Mouse (Mus musculus): Measurements from ENCODE around the gene Tollip. TPM values are rescaled to one million over a fixed set of nuclear protein-coding genes. Genes with fewer than 3 reads are reported as not detected.
A peak's percentile ranks its signal among the peaks of the same experiment; 100 is the strongest.
"Not testable (repeated sequence)": the region's sequence is repeated elsewhere in the genome, so short reads cannot be mapped to it uniquely, and the experiment has no call there.

Gene Tollip
- total RNA-seq, 2 experiments from 2014 or later, result 47.0 to 48.3 TPM

DNA sequence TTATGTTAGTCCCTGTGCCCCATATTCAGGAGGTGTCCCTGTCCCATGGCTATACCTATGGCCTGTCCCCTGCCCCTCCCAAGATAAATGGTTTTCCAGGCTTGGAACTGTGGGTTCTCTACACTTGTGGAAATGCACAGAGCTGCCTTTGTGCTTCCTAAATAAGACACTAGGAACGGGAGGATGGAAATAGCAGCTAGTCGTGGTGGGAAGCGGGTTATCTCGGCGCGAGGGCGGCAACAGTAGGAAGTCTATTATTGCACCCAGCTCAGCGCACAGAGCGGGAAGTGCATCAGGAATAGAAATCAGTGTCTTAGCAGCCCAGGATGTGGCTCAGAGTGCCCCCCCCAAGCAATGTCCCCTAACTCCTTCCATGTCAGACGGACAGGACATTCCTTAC, 10.3 kb upstream of the Tollip start:
- DNase-seq, result no peak

DNA sequence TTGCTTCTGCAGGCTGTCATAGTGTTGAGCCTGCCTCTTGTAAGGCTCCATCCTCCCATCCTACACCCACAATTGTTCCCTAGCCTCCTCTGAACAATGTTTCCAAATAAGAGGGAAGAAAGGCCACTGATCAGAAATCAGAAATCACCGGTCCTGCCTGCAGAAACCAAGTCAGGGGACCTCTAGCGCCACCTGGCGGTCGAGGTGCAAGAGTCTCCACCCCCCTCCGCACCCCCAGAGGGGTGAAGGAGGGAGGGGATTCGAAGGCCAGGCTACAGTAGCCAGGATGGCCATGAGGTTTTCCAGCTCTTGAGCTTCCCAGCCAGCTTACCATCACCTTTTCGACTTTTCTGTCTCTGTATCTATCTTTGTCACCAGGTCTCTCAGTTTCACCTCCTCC, 6.6 kb upstream of the Tollip start:
- peak; percentile 82 for DNase-seq

GRCm38 (mm10) chr7:141924121-141924520, 5.8 kb upstream of the Tollip start:
- DNase-seq, result not testable (repeated sequence)

- no peak for DNase-seq
Observed at GRCm38 (mm10) chr7:141911305-141911704, 7.0 kb downstream of the Tollip start.

DNA sequence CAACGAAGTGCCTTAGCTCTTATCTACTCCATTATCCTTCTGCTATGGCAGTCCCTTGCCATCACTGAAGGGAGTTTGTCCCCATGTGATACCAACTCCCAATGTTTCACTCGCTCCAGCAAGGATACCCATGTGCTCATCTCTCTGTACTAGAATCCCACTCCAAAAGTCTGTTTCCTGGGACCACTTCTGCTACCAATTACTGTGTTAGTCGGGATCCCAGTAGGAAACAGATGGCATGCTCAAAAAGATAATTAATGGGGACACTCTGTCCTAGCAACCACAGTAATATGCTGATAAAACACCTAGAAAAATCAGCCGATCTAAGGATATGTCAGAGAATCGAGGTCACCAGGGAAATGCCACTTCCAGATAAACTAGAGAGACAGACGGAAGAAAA, 9.7 kb downstream of the Tollip start:
- no peak for DNase-seq

DNA sequence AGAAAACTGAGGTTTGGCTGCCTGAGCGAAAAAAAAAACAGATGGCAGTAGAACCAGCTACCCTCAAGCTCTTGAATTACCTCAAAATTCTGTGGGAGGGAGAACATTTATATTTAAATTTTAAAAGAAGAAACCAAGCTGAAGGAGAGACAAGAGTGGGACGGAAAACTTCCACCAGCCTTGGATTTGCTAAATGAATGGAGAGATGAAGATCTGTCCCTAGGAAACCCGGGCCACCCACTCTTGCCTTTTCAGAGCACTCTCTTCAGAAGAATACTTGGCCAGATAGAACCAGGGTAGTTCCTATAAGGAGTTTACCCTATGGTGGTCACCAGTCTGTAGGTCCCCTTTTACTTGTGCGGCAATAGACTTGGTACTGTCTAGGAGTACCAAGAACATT, 15.5 kb downstream of the Tollip start:
- no peak for DNase-seq

DNA sequence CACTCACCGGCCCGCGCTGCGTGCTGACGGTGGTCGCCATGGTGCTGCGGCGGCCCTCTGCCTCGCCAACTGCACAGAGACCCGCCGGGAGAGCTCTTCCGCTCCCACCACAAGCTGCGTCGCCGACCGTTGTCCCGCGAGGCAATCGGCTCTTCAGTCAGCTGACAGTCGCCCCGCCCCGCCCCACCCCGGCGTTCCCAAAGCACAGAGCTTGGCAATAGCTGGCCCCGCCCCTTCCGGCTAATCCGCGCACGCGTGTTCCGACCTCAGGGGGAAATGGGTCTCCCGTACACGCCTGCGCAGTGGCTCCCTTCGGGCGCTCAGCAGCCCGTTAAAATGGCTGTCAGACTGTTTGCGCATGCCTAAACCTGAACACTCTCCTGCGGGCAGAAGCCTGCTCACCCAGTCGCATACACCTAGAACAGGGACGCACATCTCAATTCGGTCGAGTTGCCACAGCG, 16.0 kb downstream of the Tollip start:
- DNase-seq, result peak; percentile 100

DNA sequence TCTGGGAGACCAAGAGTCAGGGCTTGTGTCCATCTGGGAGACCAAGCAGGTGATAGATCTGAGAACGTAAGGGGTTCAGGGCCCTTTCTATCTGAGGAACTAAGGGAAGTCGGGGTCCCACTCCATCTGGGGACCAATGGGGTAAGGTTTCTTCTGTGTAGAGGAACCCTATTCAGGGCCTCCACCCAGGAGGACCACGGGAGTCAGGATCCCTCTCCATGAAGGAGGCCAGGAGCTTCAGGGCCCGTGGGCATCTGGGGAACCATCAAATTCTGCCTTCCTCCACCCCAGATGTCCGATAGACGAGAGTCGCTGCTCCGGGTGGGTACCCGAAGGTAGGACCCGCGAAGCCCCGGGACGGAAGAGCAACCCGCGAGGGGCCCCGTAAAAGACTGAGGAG, 16.5 kb downstream of the Tollip start:
- no peak for DNase-seq

DNA sequence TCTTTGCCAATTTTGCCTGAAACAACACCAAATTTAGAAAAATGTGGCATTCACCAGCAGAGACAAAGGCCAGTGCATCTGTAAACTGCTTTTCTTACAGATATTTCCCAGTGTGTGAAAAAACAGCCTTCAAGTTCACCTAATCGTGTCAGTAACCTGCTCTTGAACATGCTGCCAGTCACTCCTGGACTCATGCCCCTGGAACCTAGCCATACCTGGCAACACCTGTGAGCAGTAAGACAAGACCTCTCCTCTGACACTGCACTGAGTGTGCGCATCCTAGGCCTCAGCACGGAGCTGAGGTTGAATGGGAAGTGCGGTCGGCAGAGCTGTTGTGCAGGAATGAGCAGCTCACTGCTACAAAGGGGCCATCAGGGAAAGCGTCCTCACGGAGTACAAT, 26.2 kb downstream of the Tollip start:
- DNase-seq, result no peak

DNA sequence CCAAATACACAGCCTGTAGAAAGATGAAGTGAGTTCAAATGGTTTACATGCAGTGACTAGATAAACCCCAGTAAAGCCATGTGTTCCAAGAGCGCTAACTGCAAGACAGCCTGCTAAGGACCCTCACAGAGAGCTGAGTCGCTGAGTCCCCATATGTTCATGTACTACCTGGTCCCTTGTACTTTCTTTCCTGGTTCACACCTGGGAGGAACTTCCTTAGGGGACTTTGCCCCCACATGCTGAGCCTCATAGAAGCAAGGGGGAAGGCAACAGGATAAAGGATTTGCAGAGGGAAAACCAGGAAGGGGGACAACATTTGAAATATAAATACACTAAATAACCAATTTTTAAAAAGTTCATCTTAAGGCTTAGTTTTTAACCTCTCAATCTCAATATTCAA, 39.5 kb downstream of the Tollip start:
- DNase-seq, result no peak

DNA sequence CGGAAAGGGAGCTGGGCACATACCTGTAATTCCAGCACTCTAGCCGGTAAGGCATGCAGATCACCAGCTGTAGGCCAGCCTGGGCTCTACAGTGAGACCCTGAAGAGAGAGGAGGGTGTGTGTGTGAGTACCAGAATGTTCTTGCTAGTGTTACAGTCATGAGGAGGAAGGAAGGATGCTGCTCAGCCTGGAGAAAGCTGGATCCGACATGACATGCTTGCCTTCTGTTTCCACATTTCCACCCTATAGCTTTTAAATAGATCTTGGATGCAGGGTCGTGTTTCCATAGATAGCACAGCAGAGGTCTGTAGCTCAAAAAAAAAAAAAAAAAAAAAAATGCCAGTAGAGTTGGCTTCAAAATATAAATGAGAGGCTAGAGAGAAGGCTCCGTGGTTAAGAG, 43.4 kb downstream of the Tollip start:
- DNase-seq, result no peak

GRCm38 (mm10) chr7:141870553-141870952, 47.8 kb downstream of the Tollip start:
- peak; percentile 19 for DNase-seq

- no peak for DNase-seq
Observed at GRCm38 (mm10) chr7:141869644-141870043, 48.7 kb downstream of the Tollip start.

DNA sequence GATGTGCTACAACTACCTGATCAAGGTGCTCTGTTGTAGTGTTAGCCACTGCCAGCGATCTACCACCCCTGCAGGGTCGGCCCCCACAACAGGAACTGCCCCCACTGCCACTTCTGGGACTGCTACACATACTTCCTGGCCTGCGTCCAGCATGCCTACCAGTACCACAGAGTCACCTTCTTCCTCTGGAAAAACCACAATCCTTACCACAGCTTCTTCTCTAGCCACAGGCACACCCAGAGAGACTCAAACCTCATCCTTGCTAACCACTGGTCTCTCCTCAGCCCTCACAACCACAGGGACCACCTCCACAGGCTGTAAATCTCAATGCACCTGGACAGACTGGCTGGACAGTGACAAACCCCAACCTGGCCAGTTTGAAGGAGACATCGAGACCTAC, 57.3 kb downstream of the Tollip start:
- no peak for DNase-seq

- DNase-seq, result no peak
Observed at GRCm38 (mm10) chr7:141840354-141840753, 78.0 kb downstream of the Tollip start.

DNA sequence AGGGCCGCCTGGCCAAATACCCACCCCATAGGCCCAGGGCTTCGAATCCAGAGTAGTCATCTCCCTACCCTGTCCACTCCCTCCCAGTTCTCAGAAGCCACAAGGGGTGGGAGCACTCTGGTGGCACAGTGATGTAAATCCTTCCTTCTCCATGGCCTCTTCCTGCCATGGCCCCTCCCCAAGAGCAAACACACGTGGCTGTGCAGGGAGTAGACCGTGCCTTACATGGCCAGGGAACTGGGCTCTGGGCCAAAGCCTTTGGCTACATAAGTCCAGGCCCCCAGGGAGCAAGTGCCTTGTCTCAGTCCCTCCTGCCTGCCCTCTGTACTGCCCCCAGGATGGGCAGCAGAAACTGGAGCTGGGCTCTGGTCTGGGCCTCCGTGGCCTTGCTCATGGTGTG, 79.5 kb downstream of the Tollip start, which contains the start of gene Muc5b:
TSS of gene Muc5b (plus strand) at position 292 of the 400 bp plus-strand sequence.
- peak; percentile 53 for DNase-seq

GRCm38 (mm10) chr7:141836423-141836822, 81.9 kb downstream of the Tollip start:
- no peak for DNase-seq

- no peak for DNase-seq
Observed at GRCm38 (mm10) chr7:141835941-141836340, 82.4 kb downstream of the Tollip start.

Other genes with a start within 250 kb of the Tollip start
- under 1 TPM in 1 of 2 experiments, not detected in 1; 0.74 TPM for gene Muc2, start 228.2 kb downstream of the Tollip start, total RNA-seq (2021)
- gene Muc5ac, start 129.5 kb downstream of the Tollip start, total RNA-seq (2021), result not detected
- not detected for gene Muc5b, start 79.4 kb downstream of the Tollip start, total RNA-seq (2021)
- gene Brsk2, start 31.2 kb upstream of the Tollip start, total RNA-seq (2021), result under 1 TPM; 0.19 to 0.32 TPM
- 10 to 100 TPM; 33.4 to 33.6 TPM for gene Mob2, start 142.6 kb upstream of the Tollip start, total RNA-seq (2021)
- 10 to 100 TPM; 37.7 to 43.0 TPM for gene Dusp8, start 177.3 kb upstream of the Tollip start, total RNA-seq (2021)
- gene Gm45618, start 202.2 kb upstream of the Tollip start, total RNA-seq (2021), result not detected
- not detected for gene Gm39115, start 217.5 kb upstream of the Tollip start, total RNA-seq (2021)
- gene Gm45337, start 226.1 kb upstream of the Tollip start, total RNA-seq (2021), result not detected
- not detected for gene Gm29735, start 238.6 kb upstream of the Tollip start, total RNA-seq (2021)
- not detected for gene Gm4553, start 247.2 kb upstream of the Tollip start, total RNA-seq (2021)